Mouse (Mus musculus) fat pad, adult 2 months (tissue): ENCODE results near the gene Il1f9.
"Not testable (repeated sequence)": the region's sequence is repeated elsewhere in the genome, so short reads cannot be mapped to it uniquely, and the experiment has no call there.

Experiments
- DNase-seq: peaks from one replicate; pipeline ENCODE4 v3.0.0-alpha.2; 2011; ENCODE audit warnings: low read depth, low spot score; ENCODE audit errors: extremely low read depth

Gene Il1f9

DNA sequence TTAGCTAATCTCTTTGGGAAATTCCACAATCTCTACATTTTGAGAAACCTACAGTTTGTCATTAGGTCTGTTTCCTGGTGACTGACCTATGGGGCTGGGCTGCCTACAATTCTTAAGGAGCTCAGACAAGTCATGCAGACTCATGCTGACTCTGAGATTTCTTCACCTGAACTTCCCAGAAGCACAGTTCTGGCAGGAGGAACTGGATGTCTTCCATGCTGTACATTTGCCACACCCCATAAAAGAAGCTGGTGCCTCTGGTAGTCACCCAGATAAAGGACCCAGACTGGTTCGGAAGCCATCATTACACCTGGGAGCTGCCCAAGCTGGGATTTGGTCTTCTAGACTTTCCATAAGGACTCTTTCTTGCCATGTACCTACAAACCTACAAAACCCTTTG is at the start of gene Il1f9:
Gene Il1f9, plus strand, starts transcription at position 301 of the 400 bp plus-strand sequence.
- DNase-seq, result no peak

GRCm38 (mm10) chr2:24152861-24153260 is 33.4 kb upstream of the Il1f9 start, which contains the start of gene Il1f8:
Gene Il1f8, plus strand, starts transcription at chr2:24153161.
- DNase-seq, result peak; percentile 23

GRCm38 (mm10) chr2:24181683-24182331 is 4.5 kb upstream of the Il1f9 start:
- DNase-seq, result not testable (repeated sequence)

DNA sequence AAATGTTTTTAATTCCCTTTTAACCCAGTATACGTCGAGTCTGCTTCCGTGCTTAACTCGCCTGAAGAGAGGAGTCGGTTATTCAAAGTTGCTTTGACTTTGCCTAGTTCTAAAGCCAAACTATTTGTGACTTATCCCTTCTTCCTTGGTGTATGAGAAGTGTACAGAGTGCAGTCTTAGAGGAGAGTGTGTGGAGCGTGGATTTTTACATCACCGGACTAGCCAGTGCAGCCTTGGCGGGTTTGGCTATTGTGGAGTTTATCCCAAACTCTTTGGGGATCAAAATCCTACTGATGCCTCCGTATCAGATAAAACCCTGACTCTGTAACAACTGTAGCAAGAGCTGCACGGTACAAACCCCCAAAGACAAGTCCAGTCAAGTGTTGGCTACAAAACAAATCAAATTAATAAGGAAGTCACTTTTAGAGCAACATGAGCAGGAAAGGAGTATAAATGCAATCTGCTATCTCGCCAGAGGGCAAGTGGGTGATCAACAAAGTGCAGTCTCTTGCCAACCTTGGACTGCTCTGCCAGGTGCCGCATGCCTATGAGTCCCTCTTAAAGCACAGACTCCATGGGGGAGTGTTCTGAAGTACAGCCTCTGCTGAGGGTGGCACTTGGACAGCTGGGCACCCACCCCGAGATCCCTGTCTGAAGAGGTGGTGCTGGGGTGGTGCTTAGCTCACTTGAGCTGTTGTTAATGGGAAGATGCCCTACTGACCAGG is 3.7 kb upstream of the Il1f9 start:
- DNase-seq, result not testable (repeated sequence)

DNA sequence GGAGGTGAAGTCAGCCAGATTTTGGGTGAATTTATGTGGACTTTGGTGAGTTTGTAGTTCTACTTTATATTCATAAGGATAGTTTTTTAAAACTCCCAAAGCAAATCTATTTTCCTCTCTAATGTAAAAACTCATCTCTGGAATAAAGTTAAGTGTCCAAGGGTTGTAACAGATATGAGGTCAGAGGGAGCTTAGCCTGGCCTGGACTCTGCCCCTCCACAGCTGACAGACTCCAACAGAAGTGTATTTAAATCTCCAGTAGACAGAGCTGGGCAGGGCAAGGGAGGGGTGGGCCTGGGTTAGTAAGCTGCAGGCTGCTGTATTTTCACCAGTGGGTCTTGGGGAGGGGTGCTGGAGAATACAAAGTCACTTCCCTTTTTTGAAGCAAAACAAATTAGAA is 2.2 kb upstream of the Il1f9 start:
- not testable (repeated sequence) for DNase-seq

GRCm38 (mm10) chr2:24187585-24187984 is 1.3 kb downstream of the Il1f9 start:
- DNase-seq, result no peak

DNA sequence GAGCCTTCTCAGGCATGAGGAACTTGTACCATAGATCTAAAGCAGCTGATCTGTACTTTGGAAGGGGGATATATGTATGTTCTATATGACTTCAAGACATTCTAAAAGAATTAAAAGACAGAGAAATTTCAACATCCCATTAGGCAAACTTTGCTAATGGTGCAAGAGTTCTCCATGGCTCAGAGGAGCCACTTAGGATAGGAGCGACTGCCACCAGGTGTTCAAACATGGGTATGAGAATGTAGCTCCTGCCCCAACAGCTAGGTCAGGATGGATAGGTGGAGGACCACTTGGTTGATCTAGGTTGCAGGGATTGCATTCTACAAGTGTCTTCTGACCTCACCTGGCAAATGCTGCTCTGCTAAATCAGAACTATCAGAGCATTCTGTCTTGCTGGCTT is 1.9 kb downstream of the Il1f9 start:
- DNase-seq, result no peak

DNA sequence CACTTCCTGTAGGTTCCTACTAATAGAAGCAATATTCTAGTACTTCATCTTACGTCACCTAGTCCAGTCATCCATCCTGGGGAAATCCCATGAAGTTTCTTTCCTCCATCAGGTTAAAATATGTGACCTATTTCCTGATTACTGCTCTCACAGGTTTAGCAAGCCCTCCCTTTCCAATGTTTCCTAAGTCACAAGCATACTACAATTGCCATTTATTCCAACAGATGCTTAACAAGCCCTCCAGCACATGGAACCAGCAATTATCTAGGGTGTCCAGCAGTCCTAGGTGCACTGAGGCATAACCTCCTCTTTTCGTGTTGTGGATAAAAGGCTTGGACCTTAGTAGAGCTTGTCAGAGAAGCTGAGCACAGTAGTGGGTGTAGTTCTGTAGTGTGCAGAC is 28.8 kb downstream of the Il1f9 start, which contains the start of gene Il1f6:
Gene Il1f6, plus strand, starts transcription at position 301 of the 400 bp plus-strand sequence.
- DNase-seq, result no peak

DNA sequence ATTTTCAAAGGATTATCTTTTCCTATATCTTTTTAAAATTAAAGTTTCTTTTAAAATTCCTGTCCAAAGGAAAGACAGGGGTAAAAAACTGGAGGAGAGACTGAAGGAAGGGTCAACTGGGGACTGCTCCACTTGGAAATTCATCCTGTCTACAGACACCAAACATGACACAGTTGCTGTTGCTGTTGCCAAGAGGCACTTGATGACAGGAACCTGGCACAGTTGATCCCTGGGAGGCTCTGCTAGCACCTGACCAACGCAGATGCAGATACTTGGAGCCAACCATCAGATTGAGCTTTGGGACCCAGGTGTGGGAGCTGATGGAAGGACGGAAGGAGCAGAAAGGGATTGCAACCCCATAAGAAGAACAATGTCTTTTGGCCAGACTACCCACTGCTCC is 40.9 kb downstream of the Il1f9 start:
- no peak for DNase-seq
